Mouse (Mus musculus) CD4-positive helper T cell, adult 2 months (primary cell): ENCODE results near the gene Lrrc29.

Experiments
- DNase-seq: peaks from one replicate; pipeline ENCODE4 v3.0.0-alpha.2; 2012; ENCODE audit warnings: low read depth, missing footprints, low spot score

The Lrrc29 gene

DNA sequence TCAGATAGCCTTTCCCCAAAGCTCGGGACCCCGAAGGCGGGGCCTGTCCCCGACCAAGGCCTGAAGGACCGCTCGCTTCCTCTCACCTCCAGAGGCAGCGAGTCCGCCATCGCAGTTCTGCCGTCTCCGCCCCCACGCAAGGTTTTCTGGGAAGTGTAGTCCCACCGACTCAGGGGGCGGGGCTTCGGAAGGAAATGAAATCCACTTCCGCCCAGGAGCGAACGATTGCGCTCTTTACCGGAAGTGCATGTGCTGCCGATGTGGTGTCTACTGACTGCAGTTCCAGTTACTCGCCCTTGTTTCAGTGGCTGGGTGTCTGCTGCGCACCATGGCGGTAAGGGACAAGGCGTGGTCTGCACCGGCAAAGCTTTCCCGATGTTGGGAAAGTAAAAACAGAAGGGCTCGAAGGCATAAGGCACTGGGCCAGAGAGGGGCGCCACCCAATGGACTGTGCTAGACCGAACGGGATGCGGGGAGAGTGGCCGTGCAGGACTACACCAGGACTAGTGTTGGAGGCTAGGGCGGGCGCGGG, at the start of gene Lrrc29, which contains the start of gene Tmem208:
Gene Lrrc29 (minus strand): TSS at position 138 of the 532 bp plus-strand sequence.
Gene Tmem208 (plus strand): TSS at position 214 of the 532 bp plus-strand sequence.
- peak; percentile 96 for DNase-seq

GRCm38 (mm10) chr8:105374513-105374966, 48.5 kb upstream of the Lrrc29 start:
- DNase-seq = peak; percentile 9

DNA sequence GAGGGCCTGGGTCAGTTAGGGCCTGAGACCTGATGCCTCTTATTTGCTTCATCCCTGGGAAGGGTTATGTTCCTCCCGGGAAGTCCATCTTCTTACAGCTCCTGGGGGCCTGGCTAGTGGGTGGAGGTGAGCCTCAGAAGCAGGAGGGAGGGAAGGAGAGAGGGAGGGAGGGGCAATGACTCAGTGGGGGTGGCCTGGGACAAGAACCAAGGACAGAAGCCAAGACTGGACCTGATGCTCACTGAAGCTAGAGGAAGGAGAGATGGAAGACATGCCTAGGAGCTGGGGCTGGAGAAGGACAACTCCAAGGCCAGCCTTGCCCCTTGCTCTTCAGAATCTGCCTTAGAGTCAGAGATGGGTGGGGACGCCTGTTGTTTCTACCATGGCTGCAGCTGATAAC, 47.0 kb upstream of the Lrrc29 start, which contains the start of gene Plekhg4:
Gene Plekhg4 (plus strand): TSS at position 243 of the 400 bp plus-strand sequence.
- DNase-seq = no peak

- DNase-seq = no peak
Measured at GRCm38 (mm10) chr8:105372473-105372872, 46.4 kb upstream of the Lrrc29 start.

DNA sequence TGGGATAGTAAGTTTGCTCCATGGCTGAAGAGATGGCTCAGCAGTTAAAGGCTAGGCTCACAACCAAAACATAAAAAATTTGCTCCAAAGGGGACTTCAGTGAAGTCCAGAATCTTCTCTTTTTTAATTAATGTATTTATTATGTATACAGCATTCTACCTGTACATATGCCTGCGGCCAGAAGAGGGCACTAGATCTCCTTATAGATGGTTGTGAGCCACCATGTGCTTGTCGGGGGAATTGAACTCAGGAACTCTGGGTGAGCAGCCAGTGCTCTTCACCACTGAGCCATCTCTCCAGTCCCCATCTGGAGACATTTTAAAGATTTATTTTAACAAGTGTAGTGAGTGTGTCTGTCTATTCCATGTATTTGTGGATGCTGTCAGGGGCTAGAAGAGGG, 41.0 kb upstream of the Lrrc29 start:
- peak; percentile 24 for DNase-seq

DNA sequence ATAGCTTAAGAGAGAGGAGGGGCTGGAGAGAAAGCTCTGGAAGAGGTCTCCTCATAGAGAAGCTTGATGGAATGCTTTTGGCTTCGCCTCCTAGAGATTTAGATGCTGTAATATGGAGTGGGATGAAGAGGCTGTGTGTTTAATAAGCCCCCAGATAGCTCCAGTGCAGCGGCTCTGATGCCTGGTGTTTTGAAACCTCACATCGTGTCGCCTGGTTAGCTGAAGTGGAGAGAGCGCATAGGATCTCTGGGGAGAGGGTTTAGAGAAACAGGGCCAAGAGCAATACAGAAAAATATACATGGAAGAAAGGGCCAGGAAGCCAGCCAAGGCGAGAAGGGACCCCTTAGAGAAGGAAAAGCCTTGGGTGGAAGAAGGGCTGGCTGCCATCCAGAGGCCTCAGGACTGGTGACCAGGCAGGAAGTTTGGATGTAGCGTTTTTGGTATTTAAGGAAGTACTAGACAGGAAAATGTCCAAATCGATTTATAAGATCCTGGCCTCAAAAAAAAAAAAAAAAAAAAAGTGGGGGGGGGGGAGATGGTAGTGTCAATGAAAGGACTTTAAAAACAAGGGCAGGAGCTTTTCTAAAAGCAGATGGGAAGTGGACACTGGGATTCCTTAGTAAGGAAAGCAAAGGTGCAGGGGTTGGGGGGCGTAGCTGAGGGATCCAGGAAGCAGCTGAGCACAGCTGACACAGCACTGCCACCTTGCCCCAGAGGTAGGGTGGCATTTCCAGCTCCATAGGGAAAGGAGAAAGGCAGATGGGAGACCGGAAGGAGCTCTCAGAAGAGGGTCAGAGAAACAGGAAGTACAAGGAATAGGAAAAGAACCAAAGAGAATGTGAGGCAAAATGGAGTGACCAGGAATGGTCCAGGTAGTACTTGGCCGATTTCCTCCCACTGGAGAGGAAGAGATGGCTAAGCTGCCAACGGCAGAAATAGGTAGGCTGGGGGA, 35.9 kb upstream of the Lrrc29 start:
- DNase-seq = no peak

DNA sequence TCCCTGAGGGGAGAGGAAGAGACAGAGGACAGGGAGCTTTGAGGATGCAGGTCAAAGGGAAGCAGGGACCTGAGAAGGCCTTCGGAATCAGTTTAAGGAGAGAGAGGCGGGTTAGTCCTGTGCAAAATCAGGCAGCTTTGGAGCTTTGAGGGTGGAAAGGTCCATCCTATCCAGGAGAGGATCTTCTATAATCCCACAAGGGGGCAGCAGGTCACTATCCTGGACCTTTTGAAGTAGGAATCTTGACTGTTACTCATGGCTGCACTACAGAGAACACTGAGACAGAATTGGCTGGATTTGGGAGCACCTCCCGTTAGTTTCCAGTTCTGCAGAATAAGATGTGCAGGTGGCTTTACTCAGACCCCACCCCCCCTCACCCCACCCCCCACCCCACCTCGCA, 33.6 kb upstream of the Lrrc29 start:
- no peak for DNase-seq

- no peak for DNase-seq
Measured at GRCm38 (mm10) chr8:105359208-105359607, 33.1 kb upstream of the Lrrc29 start.

GRCm38 (mm10) chr8:105356681-105357080, 30.6 kb upstream of the Lrrc29 start:
- no peak for DNase-seq

DNA sequence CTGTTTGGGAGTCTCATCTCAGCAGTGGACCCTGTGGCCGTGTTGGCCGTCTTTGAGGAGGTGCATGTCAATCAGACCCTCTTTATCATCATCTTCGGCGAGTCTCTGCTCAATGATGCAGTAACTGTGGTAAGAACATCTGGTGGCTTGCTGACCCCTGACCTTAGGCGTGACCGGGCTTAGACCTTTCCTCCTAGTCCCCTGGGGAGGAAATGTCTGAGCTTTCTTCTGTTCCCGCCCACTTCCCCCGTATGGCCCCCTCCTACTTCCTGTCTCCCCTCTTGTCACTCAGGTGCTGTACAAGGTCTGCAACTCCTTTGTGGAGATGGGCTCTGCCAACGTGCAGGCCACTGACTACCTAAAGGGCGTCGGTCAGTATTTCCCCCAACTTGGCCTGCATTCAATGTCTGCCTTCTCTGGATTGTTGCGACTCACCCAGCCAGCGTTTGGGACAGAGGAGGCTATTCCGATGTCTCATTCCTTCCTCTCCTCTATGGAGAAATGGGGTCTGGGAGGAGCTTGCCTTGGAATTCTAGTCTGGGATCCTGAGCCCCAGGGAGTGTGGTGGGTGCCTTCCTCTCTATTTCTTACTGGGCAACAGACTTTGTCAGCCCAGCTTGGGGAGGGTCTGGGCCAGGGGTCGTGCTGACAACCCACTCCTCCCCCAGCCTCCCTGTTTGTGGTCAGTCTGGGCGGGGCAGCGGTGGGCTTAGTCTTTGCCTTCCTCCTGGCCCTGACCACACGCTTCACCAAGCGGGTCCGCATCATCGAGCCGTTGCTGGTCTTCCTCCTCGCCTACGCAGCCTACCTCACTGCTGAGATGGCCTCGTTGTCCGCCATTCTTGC, 29.3 kb upstream of the Lrrc29 start:
- no peak for DNase-seq

DNA sequence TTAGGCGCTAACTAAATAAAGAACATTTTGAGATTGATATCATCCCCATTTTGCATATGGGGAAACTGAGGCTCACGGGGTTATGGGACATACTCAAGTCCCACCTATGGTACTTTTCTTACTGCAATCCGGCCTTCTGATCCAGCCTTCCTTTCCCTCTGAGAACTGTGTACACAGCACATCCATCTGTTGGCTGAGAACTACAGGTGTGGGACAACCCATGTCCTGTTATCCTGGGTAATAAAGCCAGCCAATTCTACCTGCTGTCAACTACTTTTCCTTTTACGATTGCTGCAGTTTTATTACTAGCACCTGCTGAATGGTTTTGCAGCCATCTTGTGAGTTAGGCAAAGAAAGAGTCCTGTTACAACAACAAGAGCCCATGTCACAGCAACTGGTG, 28.5 kb upstream of the Lrrc29 start:
- no peak for DNase-seq

- no peak for DNase-seq
Measured at GRCm38 (mm10) chr8:105353583-105354135, 27.6 kb upstream of the Lrrc29 start.

DNA sequence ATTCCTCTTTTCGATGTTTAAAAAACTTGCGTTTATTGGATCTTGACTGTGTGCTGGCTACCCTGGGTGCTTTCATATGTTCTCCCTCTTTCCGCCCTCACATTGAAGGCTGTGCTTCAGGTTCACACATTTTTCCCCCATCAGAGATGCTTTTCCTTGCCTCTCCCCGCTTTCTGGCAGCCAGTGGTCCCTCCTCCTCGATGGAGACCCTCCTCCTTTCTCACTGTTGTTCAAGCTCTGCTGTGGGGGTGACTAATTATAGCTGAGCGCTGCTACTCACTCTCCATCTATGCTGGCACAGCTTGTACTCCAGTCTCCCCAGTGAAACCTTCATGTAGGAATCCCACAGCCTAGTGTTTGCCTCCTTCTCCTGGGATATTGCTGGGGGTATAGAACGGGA, 24.1 kb upstream of the Lrrc29 start:
- no peak for DNase-seq

- peak; percentile 52 for DNase-seq
Measured at GRCm38 (mm10) chr8:105349096-105349771, 23.2 kb upstream of the Lrrc29 start.

DNA sequence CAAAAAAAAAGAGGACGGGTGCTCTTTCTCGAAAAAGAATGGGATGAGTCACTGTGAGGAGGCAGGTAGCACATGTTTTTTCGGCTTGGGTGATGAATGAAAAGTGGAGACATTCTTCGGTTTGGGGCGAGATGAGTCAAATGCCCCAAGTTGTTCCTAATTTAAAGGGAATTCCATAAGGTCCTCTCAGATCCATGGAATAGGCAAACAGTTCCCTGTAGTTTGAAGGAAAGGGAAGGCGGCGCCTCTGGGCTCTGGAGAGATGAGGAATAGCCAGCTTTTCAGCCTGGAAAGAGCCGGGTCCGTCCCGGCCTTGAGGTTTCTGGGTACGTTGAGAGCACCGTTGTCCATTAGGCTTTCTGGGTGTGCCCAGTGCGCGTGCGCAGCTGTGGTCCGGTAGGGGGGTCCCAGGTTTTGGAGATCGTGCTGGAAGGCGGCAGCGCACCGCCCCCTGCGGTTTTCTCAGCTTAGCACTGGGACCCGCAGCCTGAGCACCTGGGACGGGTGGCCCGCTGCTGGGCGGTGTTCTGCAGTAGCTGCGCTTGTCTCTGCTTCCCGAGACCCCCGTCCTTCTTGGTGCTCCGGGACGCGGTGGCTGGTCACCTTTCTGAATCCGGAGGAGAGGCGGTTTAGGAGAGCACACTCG, 22.5 kb upstream of the Lrrc29 start, which contains the start of gene Slc9a5:
Gene Slc9a5 (plus strand): TSS at position 394 of the 646 bp plus-strand sequence.
- DNase-seq = peak; percentile 50

DNA sequence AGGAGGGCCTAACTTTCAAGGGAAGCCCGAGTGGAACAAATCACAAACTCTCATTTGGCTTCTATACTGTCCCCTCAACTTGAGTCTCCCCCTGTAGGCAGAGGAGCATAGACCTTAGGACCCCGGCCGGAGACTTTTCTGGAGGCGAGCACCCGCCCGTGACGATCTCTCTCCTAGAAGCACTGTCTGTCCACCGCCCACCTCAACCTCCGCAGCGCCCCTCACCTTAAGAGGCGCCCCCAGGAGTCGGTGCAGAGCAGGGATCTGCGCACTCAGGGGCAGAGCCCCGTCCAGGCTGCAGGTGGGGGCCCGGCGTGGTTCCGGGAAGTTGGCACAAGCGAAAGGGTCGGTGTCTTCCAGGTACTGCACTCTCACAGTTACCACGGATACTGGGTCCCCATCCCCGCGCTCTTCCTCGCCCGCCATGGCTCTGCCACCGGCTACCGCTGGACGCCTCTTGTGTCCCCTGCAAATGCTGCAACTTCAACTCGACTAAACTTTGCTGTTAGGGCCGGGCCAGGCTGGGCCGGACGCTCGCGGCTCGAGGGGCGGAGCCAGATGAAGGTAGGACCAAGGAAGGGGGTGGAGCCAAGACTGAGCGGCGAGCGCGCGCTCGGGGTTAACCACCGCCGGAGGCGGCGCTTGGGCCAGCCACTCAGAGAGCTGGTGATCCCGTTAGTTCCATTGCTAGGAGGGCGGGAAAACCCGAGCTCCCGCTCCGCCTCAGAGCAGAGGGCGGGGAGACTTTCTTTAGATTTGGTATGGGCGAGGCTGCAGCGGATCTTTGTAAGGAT, 21.5 kb upstream of the Lrrc29 start, which contains the start of gene Fhod1:
Gene Fhod1 (minus strand): TSS at position 526 of the 794 bp plus-strand sequence.
- peak; percentile 93 for DNase-seq

DNA sequence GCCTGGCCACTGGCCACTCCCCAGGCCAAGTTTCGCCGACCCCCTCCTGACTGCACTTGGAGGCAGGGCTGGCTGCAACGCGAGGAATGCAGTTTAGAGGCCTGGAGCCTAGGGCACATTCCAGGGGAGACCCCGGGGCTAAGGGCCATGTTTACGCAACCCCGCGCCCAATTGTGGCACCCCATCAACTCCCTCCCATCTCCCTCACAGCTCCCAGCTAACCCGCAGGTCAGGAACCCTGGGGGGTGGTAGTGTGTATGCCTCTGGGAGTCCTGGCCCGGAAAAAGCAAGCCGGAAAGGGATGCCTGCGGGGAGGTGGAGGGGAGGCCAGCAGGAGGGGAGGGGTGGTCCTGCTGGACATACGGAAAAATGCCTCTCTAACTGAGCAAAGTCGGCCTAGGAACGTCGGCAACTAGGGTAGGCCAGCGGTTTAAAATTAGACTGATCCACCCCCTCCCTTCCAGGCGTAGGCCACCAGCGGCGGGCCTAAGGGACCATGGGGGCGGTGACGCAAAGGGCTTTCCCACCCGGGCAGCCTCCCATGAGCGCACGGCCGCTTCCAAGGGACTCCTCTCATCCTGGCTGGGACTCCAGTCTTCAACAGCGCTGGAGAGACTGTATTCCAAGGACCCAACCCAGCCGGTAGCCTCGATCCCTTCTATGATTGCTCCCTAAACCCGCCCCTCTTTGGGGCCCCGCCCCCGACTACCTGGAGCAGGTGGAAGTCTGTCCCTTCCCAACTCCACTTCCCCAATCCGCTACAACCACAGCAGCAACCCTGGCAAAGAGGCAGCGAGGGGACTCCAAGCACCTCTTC, 20.7 kb upstream of the Lrrc29 start:
- no peak for DNase-seq
